22 mouse cellular contexts compared by ENCODE assay signal in the genomic region with DNA sequence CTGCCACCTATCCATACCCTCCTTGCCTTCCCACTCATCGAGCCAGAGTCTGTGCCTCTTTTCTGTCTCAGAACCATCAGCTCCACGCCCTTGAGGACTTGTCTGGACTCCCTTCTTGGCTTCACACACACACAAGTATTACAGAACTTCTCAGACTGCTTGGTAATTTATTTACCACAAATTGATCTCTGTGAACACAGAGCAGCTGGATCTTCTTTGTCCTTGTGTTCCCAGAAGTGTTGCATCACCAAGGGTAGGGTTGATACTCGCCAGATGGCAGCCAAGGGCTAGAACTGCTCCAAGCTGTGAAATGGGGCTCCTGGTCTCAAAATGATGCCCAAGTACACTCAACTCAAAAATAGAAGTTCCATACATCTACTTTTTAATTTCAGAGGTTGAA. TPM values are rescaled to one million over a fixed set of nuclear protein-coding genes. Genes with fewer than 3 reads are reported as not detected.
A peak's percentile ranks its signal among the peaks of the same experiment; 100 is the strongest.
DNase-seq lines count a peak whose midpoint lies in the region; ATAC-seq and TF ChIP-seq lines count a peak whose summit lies in the region.
"Had no signal": no experiment of that assay in that cellular context is flagged by ENCODE, and none has a peak within 500 bp of the region (broad histone marks: within the 10 kb centered on the region; RNA-seq: fewer than 3 reads in every experiment).

No protein-coding gene starts in this region.

- no peak overlapping the region for H3K4me2 ChIP-seq in lung, embryonic 16.5 days (ENCODE audit: low read depth, low read length)
- H3K4me2 ChIP-seq: forebrain, embryonic 13.5 days; hindbrain, embryonic 14.5 days; limb, embryonic 13.5 days; midbrain, embryonic 11.5 days; neural tube, embryonic 12.5 days had no signal

- no peak overlapping the region for H3K9ac ChIP-seq in liver, adult 2 months (ENCODE audit: low read depth, low read length)
- H3K9ac ChIP-seq in lung, embryonic 16.5 days (ENCODE audit: low read length) = no peak overlapping the region
- H3K9ac ChIP-seq: forebrain, embryonic 13.5 days; hindbrain, embryonic 14.5 days; limb, embryonic 13.5 days; neural tube, embryonic 12.5 days had no signal

- H3K9me3 ChIP-seq in lung, embryonic 16.5 days (ENCODE audit: control insufficient read depth, low read length) = no peaks in the 10 kb centered on the region
- H3K9me3 ChIP-seq in limb, embryonic 10.5 days (replicated peaks) = no peaks in the 10 kb centered on the region
- H3K9me3 ChIP-seq: forebrain, embryonic 13.5 days; limb, embryonic 13.5 days; neural tube, embryonic 12.5 days had no signal

- peaks cover 8% of the 10 kb centered on the region for H3K4me1 ChIP-seq in liver, adult 2 months (ENCODE audit: control insufficient read depth, insufficient read depth, low read length)
- H3K4me1 ChIP-seq in lung, embryonic 16.5 days (replicated peaks; ENCODE audit: control insufficient read depth, insufficient read depth, low read length) = peaks cover 3% of the 10 kb centered on the region; the same call in 1 of the 2 replicates
- peaks cover 15% of the 10 kb centered on the region for H3K4me1 ChIP-seq in limb, embryonic 10.5 days
- H3K4me1 ChIP-seq: limb, embryonic 13.5 days; neural tube, embryonic 12.5 days had no signal

- H3K27ac ChIP-seq in liver, adult 2 months (replicated peaks; ENCODE audit: insufficient read depth, low read depth, low read length) = peak overlapping the region; percentile 47; the same call in 1 of the 2 replicates
- no peak overlapping the region for H3K27ac ChIP-seq in lung, embryonic 16.5 days (ENCODE audit: low read length)
- H3K27ac ChIP-seq in limb, embryonic 10.5 days = no peak overlapping the region
- H3K27ac ChIP-seq: forebrain, embryonic 13.5 days; hindbrain, embryonic 14.5 days; left cerebral cortex, adult 2 months; limb, embryonic 13.5 days; macrophage; neural tube, embryonic 12.5 days had no signal

- no peaks in the 10 kb centered on the region for H3K36me3 ChIP-seq in liver, adult 2 months (ENCODE audit: control insufficient read depth, insufficient read depth, low read length)
- H3K36me3 ChIP-seq in lung, embryonic 16.5 days (ENCODE audit: control insufficient read depth, insufficient read depth, low read length) = no peaks in the 10 kb centered on the region
- H3K36me3 ChIP-seq in limb, embryonic 10.5 days = no peaks in the 10 kb centered on the region
- H3K36me3 ChIP-seq: limb, embryonic 13.5 days; neural tube, embryonic 12.5 days had no signal

- no peak for TF ChIP-seq POLR2A in liver, adult 2 months (IDR thresholded peaks at IDR 0.05; ENCODE audit: extremely low read depth, insufficient read depth, low read length)

- WGBS in liver, adult 2 months = 17% methylated on average over 3 of the region's 3 CpGs
- WGBS in lung, embryonic 16.5 days = 58% methylated on average over 3 of the region's 3 CpGs
- WGBS in limb, embryonic 10.5 days = 83% methylated on average over 3 of the region's 3 CpGs

- H3K79me2 ChIP-seq in liver, adult 2 months (ENCODE audit: control insufficient read depth, insufficient read depth, low read length) = no peaks in the 10 kb centered on the region

- intact Hi-C loops in heart, postnatal 14 days (cut with DNase I) = no loop called here

- no peaks in the 10 kb centered on the region for H3K27me3 ChIP-seq in liver, adult 2 months (ENCODE audit: control insufficient read depth, insufficient read depth, low read length)
- no peaks in the 10 kb centered on the region for H3K27me3 ChIP-seq in lung, embryonic 16.5 days (ENCODE audit: control insufficient read depth, insufficient read depth, low read depth, low read length)
- H3K27me3 ChIP-seq in limb, embryonic 10.5 days (ENCODE audit: low read depth, poor library complexity, severe bottlenecking) = no peaks in the 10 kb centered on the region
- H3K27me3 ChIP-seq: forebrain, embryonic 13.5 days; limb, embryonic 13.5 days; neural tube, embryonic 12.5 days had no signal

- no peak overlapping the region for H3K4me3 ChIP-seq in liver, adult 2 months (ENCODE audit: insufficient read depth, low read depth, low read length)
- no peak overlapping the region for H3K4me3 ChIP-seq in lung, embryonic 16.5 days (ENCODE audit: low read length)
- H3K4me3 ChIP-seq in limb, embryonic 10.5 days = no peak overlapping the region
- H3K4me3 ChIP-seq: forebrain, embryonic 13.5 days; left cerebral cortex, adult 2 months; limb, embryonic 13.5 days; neural tube, embryonic 12.5 days had no signal

- DNase-seq in heart, adult 11 months = peak; percentile 95
- no peak for DNase-seq in heart, postnatal 14 days
- peak; percentile 93 for DNase-seq in liver, adult 2 months (ENCODE audit: extremely low read depth, low read depth, low spot score)
- DNase-seq in liver = no peak
- DNase-seq in lung, postnatal 4 days = peak; percentile 11 to 54
- no peak for DNase-seq in thymus, adult 18-20 months
- no peak for DNase-seq in limb, embryonic 10.5 days (ENCODE audit: low spot score)
- DNase-seq: cerebellum, adult 11-12 months; cerebellum, postnatal 36 days; kidney, adult 11 months; kidney, postnatal 10 days; right cerebral cortex, postnatal 25 days; thymus, postnatal 36 days had no signal

- peak; percentile 24; the same call in 1 of the 2 replicates for TF ChIP-seq CTCF in liver, adult 2 months (IDR thresholded peaks at IDR 0.05; ENCODE audit: low read depth, low read length)

- ATAC-seq in lung, embryonic 16.5 days (ENCODE audit: low read depth) = peak; percentile 72
- ATAC-seq: forebrain, embryonic 13.5 days had no signal

RNA-seq across cellular contexts. Expression of a gene that starts 13.0 kb away (rescaled TPM):
- total RNA-seq in heart, postnatal 14 days (2021) = 1 to 10 TPM; 2.8 to 3.8 TPM
- total RNA-seq in liver, adult 2 months (2014; rRNA removed) = 1.9 and 8.7 TPM in 2 replicates
- 3.1 and 11.0 TPM in 2 replicates for polyA plus RNA-seq in liver, adult 2 months (2012; rRNA removed)
- 0.70 and 0.79 TPM in 2 replicates for polyA plus RNA-seq in lung, embryonic 16.5 days (2015; fragmentation: Nextera tagmentation; extraction: Ambion mirVana)
- polyA plus RNA-seq in limb, embryonic 10.5 days (2016; fragmentation: Nextera tagmentation; extraction: Ambion mirVana) = 1.6 and 2.2 TPM in 2 replicates
- total RNA-seq: monocyte, adult 5-6 weeks had no signal
- polyA plus RNA-seq: macrophage had no signal

Comparison
In these comparisons a context has a peak if more than half of its experiments do, and no peak if none do; other contexts are left out.
1. DNase-seq: peak in heart, adult 11 months (single experiment), liver, adult 2 months (single experiment) and lung, postnatal 4 days (2 of 2); none in heart, postnatal 14 days (0 of 2), liver (single experiment), thymus, adult 18-20 months (0 of 2) and limb, embryonic 10.5 days (single experiment).